Mouse (Mus musculus) lung, postnatal 4 days (tissue): ENCODE measurements at regions not wholly inside any gene's neighbourhood (a gene's known extent, or its start where the extent isn't known, plus 50 kb on each side); places are given as distances from the start of the nearest gene placed in this dataset.

Experiments used
- DNase-seq, 2 experiments: peaks; one replicate each; pipeline ENCODE4 v3.0.0; 2021

DNA sequence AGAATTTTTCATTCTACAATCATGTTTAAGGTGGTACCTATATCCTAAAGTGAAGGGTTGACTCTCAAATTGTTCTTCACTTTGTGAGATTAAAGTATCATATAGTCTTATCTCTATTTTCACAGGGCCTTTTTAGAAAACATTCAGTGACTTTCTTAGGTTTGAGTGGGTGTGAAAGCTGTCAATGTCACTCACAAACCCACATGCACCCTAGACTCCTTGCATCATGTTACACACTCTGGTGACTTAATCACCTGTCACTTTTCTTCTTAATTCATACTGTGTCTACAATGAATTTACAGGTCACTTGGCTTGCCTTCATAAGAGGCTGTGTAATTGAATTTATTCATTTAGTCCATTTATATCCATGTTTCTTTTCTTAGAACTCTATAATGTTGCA is 1026.8 kb upstream of the Alcam start:
- DNase-seq: no peak

GRCm38 (mm10) chr16:53439511-53439910 is 985.6 kb upstream of the Alcam start:
- DNase-seq: no peak

GRCm38 (mm10) chr16:53418416-53418815 is 964.5 kb upstream of the Alcam start:
- DNase-seq: no peak

DNA sequence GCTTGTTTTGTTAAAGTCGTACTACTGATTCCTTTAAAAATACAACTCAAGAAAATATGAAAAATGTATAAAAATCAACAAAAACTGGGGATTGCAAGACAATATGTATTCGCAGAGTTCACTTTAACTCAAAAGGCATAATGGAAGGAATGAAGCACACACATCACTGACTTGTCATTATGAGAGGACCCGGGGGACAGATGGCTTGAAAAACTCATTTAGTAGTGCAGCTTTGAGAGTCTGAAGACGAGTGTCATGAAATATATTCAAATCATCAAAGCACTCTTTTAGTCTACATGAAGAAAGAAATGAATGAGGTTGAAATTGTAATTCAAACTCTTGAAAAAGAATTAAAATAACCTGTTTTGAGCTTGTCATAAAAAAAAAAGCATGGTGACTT is 931.3 kb upstream of the Alcam start:
- no peak for DNase-seq

DNA sequence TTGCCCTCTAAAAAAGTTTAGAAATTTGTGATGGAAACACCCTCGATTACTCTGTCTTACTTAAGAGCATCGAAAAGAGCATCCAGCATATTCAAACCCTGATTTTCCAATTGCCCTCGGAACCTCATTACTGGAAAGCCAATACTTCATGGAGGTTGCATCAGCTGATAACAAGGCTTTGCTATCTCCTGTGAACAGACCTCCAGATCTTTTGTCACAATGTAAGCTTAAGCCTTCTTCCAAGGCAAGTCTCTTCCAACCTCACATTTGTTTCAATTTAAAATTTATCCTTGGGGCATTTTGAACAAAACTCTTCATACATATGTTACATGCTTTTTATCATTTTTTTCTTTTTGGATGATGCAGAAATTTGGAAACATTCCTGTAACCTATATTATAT is 888.3 kb upstream of the Alcam start:
- no peak for DNase-seq

DNA sequence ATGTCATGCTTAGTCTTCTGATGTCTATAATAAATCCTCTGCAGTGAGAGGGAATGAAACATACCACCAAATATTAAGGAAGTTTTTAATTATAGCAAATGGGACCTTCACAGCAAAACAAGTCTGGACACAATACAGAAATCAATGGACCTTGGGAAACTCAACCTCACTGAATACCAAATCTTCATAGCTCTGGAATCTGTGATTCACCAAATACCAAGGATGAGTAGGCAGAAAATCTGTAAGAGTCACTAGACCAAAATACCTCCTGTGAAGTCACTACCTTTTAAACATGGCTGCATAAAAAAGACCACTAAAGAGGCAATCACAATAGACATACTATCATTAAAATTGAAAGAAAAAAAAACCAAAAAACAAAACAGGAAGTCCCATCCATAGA is 872.5 kb upstream of the Alcam start:
- DNase-seq: no peak

DNA sequence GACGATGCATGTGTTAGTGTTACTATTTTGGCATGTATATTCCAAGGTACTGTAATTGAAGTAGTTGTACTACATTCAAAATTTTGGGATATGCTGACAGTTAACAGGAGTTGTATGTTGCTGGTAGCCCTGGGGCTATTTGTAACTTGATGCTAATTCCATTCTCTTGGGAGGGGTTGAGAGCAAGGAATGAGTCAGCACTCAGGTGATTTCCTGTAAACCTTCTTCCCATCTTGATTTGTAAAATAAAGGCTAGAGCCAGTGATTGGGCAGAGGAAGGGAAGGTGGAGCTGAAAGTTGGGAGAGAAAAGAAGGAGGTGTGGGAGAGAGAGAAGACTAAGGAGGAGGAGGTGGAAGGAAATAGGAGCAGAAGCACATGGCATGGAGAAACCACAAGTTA is 838.2 kb upstream of the Alcam start:
- DNase-seq: no peak

DNA sequence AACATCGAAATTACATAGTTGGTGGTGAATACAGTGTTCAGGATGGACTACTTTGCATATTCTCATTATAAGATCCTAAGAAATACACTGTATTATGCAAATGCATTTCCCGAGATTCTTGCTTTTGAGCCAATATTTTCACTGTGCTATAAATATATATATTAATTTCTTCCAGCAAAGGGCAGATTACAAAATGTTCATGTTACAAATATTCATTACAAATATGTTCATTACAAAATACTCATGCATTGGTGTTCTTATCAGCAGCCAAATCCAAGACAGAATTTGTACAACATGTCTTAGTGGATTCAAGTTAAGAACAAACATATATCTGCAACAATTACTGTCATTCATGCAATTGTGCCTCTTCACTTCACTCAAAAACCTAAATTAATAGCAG is 828.1 kb upstream of the Alcam start:
- DNase-seq: no peak

DNA sequence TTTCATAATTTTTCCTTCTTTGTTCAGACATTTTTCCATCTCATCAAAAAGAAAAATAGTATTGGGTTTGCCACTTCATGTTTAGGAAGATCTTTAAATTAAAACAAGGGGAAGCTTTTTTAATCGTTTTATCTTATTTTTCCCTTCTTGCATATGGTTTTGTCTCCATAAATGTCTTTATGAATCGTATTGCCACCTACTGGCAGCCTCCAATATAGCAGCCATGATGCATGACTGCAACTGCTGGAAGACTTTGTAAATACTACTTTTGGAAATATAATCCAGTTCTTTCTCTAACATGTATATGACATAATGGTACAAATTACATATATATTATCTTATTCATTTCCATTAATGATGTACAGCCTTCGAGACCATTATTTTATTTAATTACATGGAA is 812.2 kb upstream of the Alcam start:
- peak in 1 of 2 experiments; percentile 65 for DNase-seq

GRCm38 (mm10) chr16:53245365-53245764 is 791.5 kb upstream of the Alcam start:
- no peak for DNase-seq

DNA sequence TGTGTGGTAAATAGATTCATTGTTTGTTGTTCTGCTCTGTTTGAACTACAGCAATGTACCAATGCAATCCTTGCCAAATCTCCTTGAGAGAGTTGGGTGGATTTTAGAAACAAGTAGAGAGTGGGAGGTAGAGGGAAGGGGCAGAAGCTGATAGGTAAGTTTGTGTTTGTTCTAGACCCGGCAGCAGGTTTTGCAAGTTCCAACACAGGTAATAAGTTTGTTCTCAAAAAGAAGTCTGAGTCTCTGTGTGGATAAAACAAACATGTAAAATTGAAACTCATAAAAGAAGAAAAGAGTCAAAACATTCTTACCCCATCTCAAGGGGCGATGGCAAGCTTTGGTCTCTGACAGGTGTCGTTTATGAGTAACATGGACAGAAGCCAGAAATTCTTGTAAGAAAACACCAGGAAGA is 788.3 kb upstream of the Alcam start:
- DNase-seq: no peak

DNA sequence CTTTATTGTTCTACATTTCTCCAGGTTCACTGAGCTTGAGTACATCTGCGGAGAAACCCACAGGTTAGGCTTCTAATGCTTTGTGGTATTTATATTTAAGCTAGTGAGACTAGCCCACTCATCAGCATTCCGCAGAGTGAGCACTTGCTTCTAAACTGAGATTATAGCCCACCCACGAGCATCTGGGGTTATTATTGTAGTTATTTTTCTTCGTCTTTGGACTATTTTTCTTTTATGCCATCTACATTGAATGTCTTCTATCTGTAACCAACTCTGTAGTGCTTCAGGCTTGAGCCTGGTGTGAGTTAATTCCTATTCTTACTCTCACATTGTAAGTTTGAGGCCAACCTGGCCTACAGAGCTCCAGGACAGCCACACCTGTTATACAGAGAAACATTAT is 765.0 kb upstream of the Alcam start:
- no peak for DNase-seq

DNA sequence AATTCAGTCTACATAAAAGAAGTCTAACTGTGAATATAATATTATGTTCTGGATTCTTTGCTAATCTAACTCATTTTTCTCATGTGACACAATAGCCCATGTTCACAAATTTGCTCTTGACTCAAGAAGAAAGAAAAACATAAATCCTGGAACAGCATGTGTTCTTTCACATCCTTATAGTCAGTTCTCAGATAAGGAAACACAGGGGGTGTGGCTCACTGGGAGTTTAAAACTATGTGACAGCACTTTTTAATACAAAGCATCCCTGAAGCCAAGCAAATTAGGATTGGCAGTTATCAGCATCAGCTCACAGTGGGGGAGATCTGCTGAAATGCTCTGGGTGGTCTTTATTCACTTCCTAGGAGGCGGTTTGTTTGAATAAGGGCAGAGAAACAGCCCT is 747.6 kb upstream of the Alcam start:
- no peak for DNase-seq

DNA sequence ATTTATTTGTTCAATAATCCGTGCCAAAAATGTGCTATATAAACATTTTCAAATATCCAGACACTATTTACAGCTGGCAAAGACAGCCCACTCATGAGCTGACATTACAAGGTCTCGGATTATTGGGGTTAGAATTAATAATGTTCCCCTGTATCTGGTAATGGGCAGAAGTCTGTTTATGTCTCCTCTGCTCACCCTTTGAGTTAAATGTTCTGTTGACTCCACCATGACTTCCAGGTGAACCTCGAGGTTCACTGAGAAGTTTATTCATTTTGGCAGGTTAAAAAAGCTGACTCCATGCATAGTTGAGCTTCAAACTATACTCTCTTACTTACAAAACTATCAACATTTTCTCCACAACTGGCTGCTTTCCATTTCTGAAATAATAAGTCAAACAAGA is 732.6 kb upstream of the Alcam start:
- no peak for DNase-seq

- DNase-seq: no peak
Observed at GRCm38 (mm10) chr16:53156352-53156751, 702.5 kb upstream of the Alcam start.

DNA sequence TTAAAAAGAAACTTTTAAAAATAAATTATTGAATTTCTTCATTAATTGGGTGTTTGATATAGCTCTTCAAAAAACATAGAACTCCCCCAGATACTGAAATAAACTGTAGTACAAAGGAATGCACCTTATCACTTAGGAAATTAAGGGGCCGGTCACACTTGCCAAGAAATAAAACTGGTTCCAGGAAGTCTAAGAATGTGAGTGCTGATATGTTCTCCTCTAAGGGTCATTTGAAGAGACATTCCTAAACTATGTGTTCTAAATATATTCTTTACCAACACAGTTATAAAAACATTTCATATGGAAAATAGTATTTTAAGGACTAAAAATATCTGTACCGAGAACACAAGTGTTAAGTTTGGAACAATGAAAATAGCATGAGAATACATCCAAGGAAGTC is 676.8 kb upstream of the Alcam start:
- no peak for DNase-seq

DNA sequence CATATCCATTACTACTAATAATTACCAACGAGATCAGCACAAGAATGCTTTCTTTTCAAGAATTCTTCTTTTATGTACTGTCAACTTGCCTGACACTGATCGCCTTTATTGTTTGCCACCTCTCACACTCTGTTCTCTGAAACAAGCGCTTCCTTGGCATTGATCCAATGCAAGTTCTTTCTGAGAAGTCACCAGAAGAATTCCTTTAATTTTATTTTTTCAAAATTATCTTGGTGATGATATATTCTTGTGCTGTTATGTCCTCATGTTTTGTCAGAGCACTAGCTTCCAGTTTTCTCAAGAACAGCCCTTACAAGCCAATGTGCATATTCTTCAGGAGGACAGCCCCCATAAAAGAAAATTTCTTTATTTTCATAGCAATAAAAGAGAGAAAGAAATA is 654.9 kb upstream of the Alcam start:
- DNase-seq: no peak

DNA sequence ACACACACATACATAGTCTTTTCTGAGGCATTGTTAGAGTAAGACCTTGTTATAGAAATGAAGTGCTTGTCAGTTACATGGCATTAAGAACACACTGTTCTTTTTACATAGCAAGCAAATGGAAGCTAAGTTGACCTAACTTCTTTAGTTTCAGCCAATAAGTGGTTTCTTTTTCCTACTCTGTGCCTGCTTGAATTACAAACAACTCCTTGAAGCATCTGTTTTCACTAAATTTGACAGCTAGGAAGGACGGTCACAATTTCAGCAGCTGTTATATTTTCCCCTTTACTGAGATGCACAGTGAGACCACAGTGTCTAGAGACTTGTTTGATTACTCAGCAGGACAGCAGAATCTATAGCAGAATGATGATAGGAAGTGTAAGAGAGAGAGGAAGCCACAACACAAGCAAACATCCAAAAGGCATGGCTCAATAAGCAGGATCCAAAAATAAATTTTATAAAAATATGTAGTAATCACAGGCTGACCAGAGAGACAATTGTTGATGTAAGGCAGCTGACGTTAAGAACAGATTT is 641.6 kb upstream of the Alcam start:
- no peak for DNase-seq

GRCm38 (mm10) chr16:53073856-53074568 is 620.1 kb upstream of the Alcam start:
- DNase-seq: no peak

GRCm38 (mm10) chr16:53071887-53072682 is 618.2 kb upstream of the Alcam start:
- no peak for DNase-seq

DNA sequence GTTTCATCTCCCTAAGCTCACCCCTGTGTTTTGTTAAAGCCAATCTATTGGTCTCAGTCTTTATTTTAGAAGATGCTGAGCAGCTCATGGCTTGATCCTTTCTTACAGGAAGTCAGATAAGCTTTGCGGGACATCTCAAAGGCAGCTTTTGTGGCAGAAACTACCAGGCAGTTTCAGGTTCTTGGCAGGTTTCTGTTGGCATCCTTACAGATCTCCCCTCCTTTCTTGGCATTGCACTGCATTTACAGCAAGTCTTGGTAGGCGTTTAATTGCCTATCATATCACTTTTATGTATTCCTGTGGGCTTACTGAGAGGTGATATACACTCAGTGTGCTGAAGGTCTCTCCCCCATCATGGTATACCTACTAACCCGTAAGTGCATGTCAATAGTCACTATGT is 610.3 kb upstream of the Alcam start:
- no peak for DNase-seq

DNA sequence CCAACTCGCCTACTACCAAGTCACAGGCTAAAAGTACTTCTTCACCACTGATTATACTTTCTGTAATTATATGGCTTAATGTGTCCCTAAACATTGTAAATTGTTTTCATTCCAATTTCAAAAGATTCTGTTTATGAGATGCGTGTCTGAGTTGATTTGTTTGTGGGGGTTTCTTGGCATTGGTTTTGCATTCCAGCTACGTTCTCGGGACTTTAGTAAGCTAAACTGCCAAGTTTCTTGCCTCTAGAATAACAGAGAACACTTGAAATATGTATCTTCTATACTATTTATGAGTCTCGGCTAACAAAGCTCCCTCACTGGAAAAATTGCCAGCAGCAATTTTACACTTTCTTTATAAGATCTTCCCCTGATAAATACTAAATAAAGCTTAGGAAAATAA is 609.2 kb upstream of the Alcam start:
- no peak for DNase-seq

DNA sequence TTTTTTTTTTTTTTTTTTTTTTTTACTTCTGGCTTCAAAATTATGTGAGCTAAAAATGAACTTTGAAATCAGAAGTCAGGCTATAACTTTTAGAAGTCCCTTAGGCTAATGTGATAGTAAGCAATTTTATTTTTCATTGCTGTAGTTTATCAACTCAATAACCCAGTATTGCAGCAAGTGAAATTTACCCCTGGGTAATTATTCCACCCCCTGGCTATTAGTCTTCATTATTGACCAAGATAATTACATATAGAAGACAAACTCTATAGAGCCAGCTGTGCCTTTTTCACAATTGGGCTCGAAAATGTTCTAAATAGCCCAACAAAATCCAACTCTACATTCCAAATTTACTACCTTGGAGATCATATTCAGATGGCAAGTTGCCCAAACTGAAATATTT is 572.2 kb upstream of the Alcam start:
- no peak for DNase-seq

- peak; percentile 5 to 49 for DNase-seq
Observed at GRCm38 (mm10) chr16:53011847-53012246, 558.0 kb upstream of the Alcam start.
